Mouse (Mus musculus): ENCODE results near the gene Ano4.

DNA sequence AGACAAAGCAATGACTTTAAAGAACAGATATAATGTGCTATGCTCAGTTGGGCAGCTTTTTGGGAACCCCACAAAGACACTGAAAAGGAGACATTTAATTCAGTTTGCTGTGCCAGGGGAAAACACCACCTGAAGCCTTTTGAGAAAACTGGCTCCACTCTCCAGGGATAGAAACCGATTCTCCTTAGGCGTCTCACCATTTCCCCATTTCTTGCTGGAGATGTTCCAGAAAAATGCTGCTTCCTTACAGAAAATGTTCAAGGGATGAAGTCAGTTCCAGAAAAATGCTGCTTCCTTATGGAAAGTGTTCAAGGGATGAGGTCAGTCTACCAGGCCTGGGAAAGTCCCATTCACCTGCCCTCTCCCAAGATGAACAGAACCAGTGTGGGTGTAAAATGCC is 233.1 kb downstream of the Ano4 start:
- TF ChIP-seq CTCF (IDR thresholded peaks at IDR 0.05; ENCODE audit: extremely low read depth, insufficient read depth, insufficient read length, insufficient replicate concordance) (no peak), POLR2A (IDR thresholded peaks at IDR 0.05; ENCODE audit: low read depth, low read length) (no peak)
